Mouse (Mus musculus) gastrocnemius, adult 2 months (tissue): Measurements from ENCODE around the gene Alpl. TPM values are rescaled to one million over a fixed set of nuclear protein-coding genes. Genes with fewer than 3 reads are reported as not detected.

Experiments used
- DNase-seq: peaks from one replicate; pipeline ENCODE4 v3.0.0; 2022
- H3K27ac ChIP-seq: fragments of 200-600 bp; 2 replicates; pipeline ENCODE4 v1.8.1; 2022; ENCODE audit warnings: mild to moderate bottlenecking
- H3K4me3 ChIP-seq: fragments of 200-600 bp; 2 replicates; pipeline ENCODE4 v1.8.1; 2022; ENCODE audit warnings: mild to moderate bottlenecking, moderate library complexity
- CTCF ChIP-seq: fragments of 200-600 bp; IDR thresholded peaks from 2 replicates; pipeline ENCODE4 v1.8.1; 2022; ENCODE audit warnings: antibody characterized with exemption, mild to moderate bottlenecking, moderate library complexity
- intact Hi-C: fragments of 180-260 bp; cut with DNase I; formaldehyde crosslinking; loops from one replicate; pipeline ENCODE4 v1.15.1; 2025
- total RNA-seq, 2 experiments: library from RNA; stranded (reverse); gene quantifications; 2 replicates each; pipeline ENCODE4 v1.2.3; 2021

Gene Alpl
- total RNA-seq, 2 experiments from 2014 or later: 10.3 to 42.2 TPM

- no peak overlapping the region for H3K4me3 ChIP-seq
- DNase-seq: no peak
- H3K27ac ChIP-seq: no peak overlapping the region
- intact Hi-C loops: no loop called here
- TF ChIP-seq CTCF: no peak
These were observed 83.2 kb downstream of the Alpl start for GRCm38 (mm10) chr4:137712963-137713362.

GRCm38 (mm10) chr4:137707216-137707990 is 88.8 kb downstream of the Alpl start:
- DNase-seq: peak; percentile 93
- peak overlapping the region; percentile 52 for H3K27ac ChIP-seq
- peak overlapping the region; percentile 73 for H3K4me3 ChIP-seq
- intact Hi-C loops: no loop called here
- no peak for TF ChIP-seq CTCF

GRCm38 (mm10) chr4:137706510-137706909 is 89.7 kb downstream of the Alpl start:
- intact Hi-C loops: no loop called here
- Histone ChIP-seq H3K4me3 (no peak overlapping the region), H3K27ac (no peak overlapping the region)
- TF ChIP-seq CTCF: no peak
- no peak for DNase-seq

- intact Hi-C loops: no loop called here
- H3K27ac ChIP-seq: no peak overlapping the region
- no peak overlapping the region for H3K4me3 ChIP-seq
- no peak for DNase-seq
- no peak for TF ChIP-seq CTCF
These were observed 90.8 kb downstream of the Alpl start for GRCm38 (mm10) chr4:137705379-137705778.

GRCm38 (mm10) chr4:137704561-137704960 is 91.6 kb downstream of the Alpl start:
- Histone ChIP-seq H3K4me3 (no peak overlapping the region), H3K27ac (no peak overlapping the region)
- intact Hi-C loops: no loop called here
- TF ChIP-seq CTCF: no peak
- no peak for DNase-seq

- intact Hi-C loops: no loop called here
- Histone ChIP-seq H3K27ac (no peak overlapping the region), H3K4me3 (no peak overlapping the region)
- no peak for DNase-seq
- TF ChIP-seq CTCF: no peak
These were observed 93.1 kb downstream of the Alpl start for GRCm38 (mm10) chr4:137703077-137703476.

- no peak for TF ChIP-seq CTCF
- Histone ChIP-seq H3K27ac (no peak overlapping the region), H3K4me3 (no peak overlapping the region)
- no peak for DNase-seq
- intact Hi-C loops: no loop called here
These were observed 95.2 kb downstream of the Alpl start for GRCm38 (mm10) chr4:137700960-137701359.

- intact Hi-C loops: no loop called here
- DNase-seq: no peak
- H3K27ac ChIP-seq: no peak overlapping the region
- H3K4me3 ChIP-seq: no peak overlapping the region
- TF ChIP-seq CTCF: no peak
These were observed 96.6 kb downstream of the Alpl start for GRCm38 (mm10) chr4:137699264-137700211.

- no peak for DNase-seq
- no peak for TF ChIP-seq CTCF
- Histone ChIP-seq H3K4me3 (no peak overlapping the region), H3K27ac (no peak overlapping the region; the same call in 1 of the 2 replicates)
- intact Hi-C loops: no loop called here
These were observed 97.9 kb downstream of the Alpl start for GRCm38 (mm10) chr4:137698076-137698985.

- H3K4me3 ChIP-seq: no peak overlapping the region
- intact Hi-C loops: no loop called here
- TF ChIP-seq CTCF: no peak
- DNase-seq: no peak
- no peak overlapping the region for H3K27ac ChIP-seq
These were observed 98.9 kb downstream of the Alpl start for GRCm38 (mm10) chr4:137697156-137697885.

- Histone ChIP-seq H3K4me3 (no peak overlapping the region), H3K27ac (no peak overlapping the region)
- no peak for DNase-seq
- intact Hi-C loops: no loop called here
- TF ChIP-seq CTCF: no peak
These were observed 100.3 kb downstream of the Alpl start for GRCm38 (mm10) chr4:137695900-137696299.

- TF ChIP-seq CTCF: no peak
- Histone ChIP-seq H3K4me3 (no peak overlapping the region), H3K27ac (no peak overlapping the region)
- DNase-seq: no peak
- intact Hi-C loops: no loop called here
These were observed 100.9 kb downstream of the Alpl start for GRCm38 (mm10) chr4:137695300-137695699.
